Mouse (Mus musculus) embryonic facial prominence, embryonic 12.5 days (tissue): ENCODE measurements at regions not wholly inside any gene's neighbourhood (a gene's known extent, or its start where the extent isn't known, plus 50 kb on each side); places are given as distances from the start of the nearest gene placed in this dataset.

Experiments used
- ATAC-seq: fragments of 200-750 bp; cut with Nextera tagmentation; 2 replicates; pipeline ENCODE4 v1.8.0; 2017; ENCODE audit not compliant: insufficient number of reproducible peaks, insufficient read depth, low FRiP score, low TSS enrichment
- H3K27ac ChIP-seq: fragments of 300-500 bp; sonication (generic); 2 replicates; pipeline ENCODE4 v1.5.1; 2016; ENCODE audit warnings: mild to moderate bottlenecking
- H3K27me3 ChIP-seq: fragments of 300-500 bp; sonication (generic); 2 replicates; pipeline ENCODE4 v1.6.1; 2016; ENCODE audit warnings: mild to moderate bottlenecking, moderate library complexity
- H3K36me3 ChIP-seq: fragments of 300-500 bp; sonication (generic); 2 replicates; pipeline ENCODE4 v1.6.1; 2016; ENCODE audit warnings: mild to moderate bottlenecking
- H3K4me1 ChIP-seq: fragments of 300-500 bp; sonication (generic); 2 replicates; pipeline ENCODE4 v1.6.1; 2016
- H3K4me2 ChIP-seq: fragments of 300-500 bp; sonication (generic); replicated peaks from 2 replicates; pipeline ENCODE4 v1.6.1; 2016; ENCODE audit warnings: mild to moderate bottlenecking, moderate library complexity
- H3K4me3 ChIP-seq: fragments of 300-500 bp; sonication (generic); 2 replicates; pipeline ENCODE4 v1.5.1; 2016; ENCODE audit warnings: mild to moderate bottlenecking
- H3K9ac ChIP-seq: fragments of 300-500 bp; sonication (generic); 2 replicates; pipeline ENCODE4 v1.6.1; 2016; ENCODE audit warnings: mild to moderate bottlenecking, moderate library complexity
- H3K9me3 ChIP-seq: fragments of 300-500 bp; sonication (generic); 2 replicates; pipeline ENCODE4 v1.6.1; 2016; ENCODE audit warnings: mild to moderate bottlenecking, moderate library complexity
- WGBS: fragments of 180-500 bp; shearing (Covaris S2); methylation state at CpG from one replicate; pipeline ENCODE4 v1.1.7; 2016; 5-methylcytosine and 5-hydroxymethylcytosine counted together

DNA sequence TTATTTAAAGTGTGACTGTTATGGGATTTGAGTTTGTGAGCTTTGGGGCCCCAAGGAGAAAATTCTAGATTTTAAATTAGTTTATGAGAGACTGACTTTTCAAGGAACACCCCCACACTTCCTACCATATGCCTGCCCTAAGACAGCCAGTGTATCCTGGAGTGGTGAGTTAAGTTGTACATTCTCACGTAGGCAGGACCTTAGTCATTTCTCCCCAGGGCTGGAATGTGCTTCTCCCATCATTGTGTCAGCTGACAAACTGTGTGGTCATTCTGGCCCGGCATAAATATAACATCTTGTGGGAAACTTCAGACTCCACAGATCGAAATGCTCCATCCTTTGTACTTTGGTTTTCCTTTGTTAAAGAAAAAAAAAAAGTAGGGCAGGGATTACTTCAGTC lies 73.1 kb upstream of the Tfpi start:
- no peak for ATAC-seq
- Histone ChIP-seq H3K4me2 (no peak overlapping the region), H3K27ac (no peak overlapping the region), H3K27me3 (no peaks in the 10 kb centered on the region), H3K36me3 (no peaks in the 10 kb centered on the region), H3K4me3 (no peak overlapping the region), H3K4me1 (no peaks in the 10 kb centered on the region), H3K9ac (no peak overlapping the region), H3K9me3 (no peaks in the 10 kb centered on the region)
- WGBS = 79% methylated on average over 3 of the region's 3 CpGs

DNA sequence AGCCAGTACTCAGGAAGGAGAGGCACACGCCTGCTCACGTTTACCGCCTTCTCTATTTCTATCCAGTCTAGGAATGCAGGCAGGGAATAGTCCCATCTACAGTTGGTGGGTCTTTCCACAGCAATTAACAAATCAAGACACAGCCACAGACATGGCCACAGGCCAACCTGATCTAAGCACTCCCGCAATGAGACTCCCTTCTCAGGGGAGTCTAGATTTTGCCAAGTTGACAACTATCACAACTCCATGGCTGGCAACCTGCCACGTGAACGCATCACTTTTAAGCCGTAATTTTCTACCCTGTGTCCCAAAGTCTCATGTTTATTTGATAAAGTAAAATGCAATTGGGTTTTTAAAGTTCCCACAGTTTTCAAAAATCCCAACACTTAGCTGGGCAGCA lies 72.0 kb upstream of the Tfpi start:
- no peak overlapping the region for H3K4me2 ChIP-seq
- H3K36me3 ChIP-seq = no peaks in the 10 kb centered on the region
- H3K4me3 ChIP-seq = no peak overlapping the region
- H3K4me1 ChIP-seq = no peaks in the 10 kb centered on the region
- H3K27ac ChIP-seq = no peak overlapping the region
- ATAC-seq = no peak
- 88% methylated on average over 7 of the region's 7 CpGs for WGBS
- no peaks in the 10 kb centered on the region for H3K9me3 ChIP-seq
- H3K9ac ChIP-seq = no peak overlapping the region
- no peaks in the 10 kb centered on the region for H3K27me3 ChIP-seq

DNA sequence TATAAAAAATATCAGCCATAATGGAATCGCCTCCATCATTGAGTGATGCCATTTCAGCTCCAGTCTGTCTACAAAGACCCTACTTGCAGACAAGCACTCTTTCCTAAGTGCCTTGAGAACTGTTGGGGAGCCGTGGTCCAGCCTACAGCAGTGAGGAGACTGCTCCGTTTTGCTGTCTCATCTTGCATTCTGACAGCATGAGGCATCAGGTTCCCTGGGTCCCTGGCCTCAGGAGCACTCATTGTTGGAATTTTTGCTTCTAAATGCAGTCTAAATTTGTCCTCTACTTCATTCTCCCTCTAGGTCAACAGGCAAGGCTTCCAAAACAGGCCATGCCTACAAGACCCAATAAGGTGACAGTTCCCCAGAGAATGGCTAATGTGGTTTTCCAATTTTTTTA lies 69.1 kb upstream of the Tfpi start:
- no peak overlapping the region for H3K4me2 ChIP-seq
- H3K4me3 ChIP-seq = no peak overlapping the region
- H3K9me3 ChIP-seq = no peaks in the 10 kb centered on the region
- 61% methylated on average over 3 of the region's 3 CpGs for WGBS
- H3K27ac ChIP-seq = no peak overlapping the region
- no peaks in the 10 kb centered on the region for H3K36me3 ChIP-seq
- no peak for ATAC-seq
- no peak overlapping the region for H3K9ac ChIP-seq
- no peaks in the 10 kb centered on the region for H3K4me1 ChIP-seq
- no peaks in the 10 kb centered on the region for H3K27me3 ChIP-seq

DNA sequence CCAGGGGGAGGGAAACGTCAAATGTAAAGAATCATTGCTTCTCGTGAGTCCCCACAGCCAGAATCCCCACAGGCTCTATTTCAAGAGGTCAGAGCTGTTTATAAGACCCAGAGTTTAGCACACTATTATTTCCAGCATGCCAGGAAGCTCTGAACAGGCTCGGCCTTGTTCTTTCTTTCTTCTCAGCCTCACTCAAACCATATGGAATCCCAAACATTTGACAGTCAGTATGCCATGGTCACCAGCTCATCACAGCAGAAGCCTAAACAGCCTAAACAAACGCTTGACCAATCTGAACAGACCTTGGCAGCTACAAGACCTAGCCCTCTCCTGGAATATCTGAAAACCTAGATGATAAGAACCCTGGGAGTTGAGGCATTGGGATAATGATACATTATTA lies 68.2 kb upstream of the Tfpi start:
- no peaks in the 10 kb centered on the region for H3K27me3 ChIP-seq
- no peaks in the 10 kb centered on the region for H3K36me3 ChIP-seq
- no peaks in the 10 kb centered on the region for H3K4me1 ChIP-seq
- H3K4me3 ChIP-seq = no peak overlapping the region
- H3K4me2 ChIP-seq = no peak overlapping the region
- H3K9me3 ChIP-seq = no peaks in the 10 kb centered on the region
- no peak overlapping the region for H3K9ac ChIP-seq
- WGBS = 14% methylated on average over 4 of the region's 4 CpGs
- ATAC-seq = no peak
- 0 out of 2 replicates have a peak overlapping the region, but pooled peaks have one; percentile 5 for H3K27ac ChIP-seq

DNA sequence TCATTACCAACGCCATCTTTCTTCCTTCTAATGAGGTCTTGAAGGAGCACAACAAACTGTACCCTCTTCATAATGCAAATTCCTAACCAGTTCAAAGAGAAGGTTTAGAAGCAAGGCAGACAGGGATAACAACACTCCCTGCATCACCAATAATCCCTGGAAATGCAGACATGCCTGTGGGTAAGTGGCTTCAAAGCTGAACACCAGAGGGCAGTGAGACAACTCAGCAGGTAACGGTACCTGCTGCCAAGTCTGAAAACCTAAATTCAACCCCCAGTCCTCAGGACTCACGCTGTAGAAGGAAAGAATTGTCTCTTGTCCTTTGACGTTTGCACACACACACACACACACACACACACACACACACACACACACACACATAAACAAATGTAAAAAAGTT lies 67.6 kb upstream of the Tfpi start:
- no peaks in the 10 kb centered on the region for H3K4me1 ChIP-seq
- H3K27me3 ChIP-seq = no peaks in the 10 kb centered on the region
- H3K36me3 ChIP-seq = no peaks in the 10 kb centered on the region
- no peak overlapping the region for H3K4me2 ChIP-seq
- H3K27ac ChIP-seq = peak overlapping the region; percentile 5; the same call in 1 of the 2 replicates
- no peak overlapping the region for H3K9ac ChIP-seq
- WGBS = 57% methylated on average over 4 of the region's 4 CpGs
- no peaks in the 10 kb centered on the region for H3K9me3 ChIP-seq
- ATAC-seq = no peak
- no peak overlapping the region for H3K4me3 ChIP-seq

DNA sequence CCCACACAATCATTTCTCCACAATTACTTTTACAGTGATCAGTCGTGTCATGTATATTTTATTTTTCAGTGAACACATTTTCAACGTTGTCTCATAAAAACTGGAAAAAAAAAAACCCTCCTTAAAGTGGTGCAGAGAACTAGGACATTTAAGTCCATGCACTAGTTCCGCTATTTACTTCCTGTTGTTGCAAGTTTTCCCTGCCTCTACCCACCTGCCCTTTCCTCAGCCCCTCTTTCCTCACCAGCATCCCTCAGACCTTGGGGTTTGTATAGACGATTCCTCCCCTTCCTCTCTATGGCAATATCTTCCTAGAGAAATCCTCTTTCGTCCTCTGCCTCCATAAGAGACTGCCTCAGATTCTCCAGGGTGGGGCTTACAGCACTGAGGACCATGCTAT lies 64.9 kb upstream of the Tfpi start:
- Histone ChIP-seq H3K4me3 (no peak overlapping the region), H3K36me3 (no peaks in the 10 kb centered on the region), H3K4me2 (no peak overlapping the region), H3K27me3 (no peaks in the 10 kb centered on the region), H3K27ac (no peak overlapping the region), H3K9ac (no peak overlapping the region), H3K4me1 (no peaks in the 10 kb centered on the region), H3K9me3 (no peaks in the 10 kb centered on the region)
- WGBS = 80% methylated on average over 5 of the region's 5 CpGs
- no peak for ATAC-seq

DNA sequence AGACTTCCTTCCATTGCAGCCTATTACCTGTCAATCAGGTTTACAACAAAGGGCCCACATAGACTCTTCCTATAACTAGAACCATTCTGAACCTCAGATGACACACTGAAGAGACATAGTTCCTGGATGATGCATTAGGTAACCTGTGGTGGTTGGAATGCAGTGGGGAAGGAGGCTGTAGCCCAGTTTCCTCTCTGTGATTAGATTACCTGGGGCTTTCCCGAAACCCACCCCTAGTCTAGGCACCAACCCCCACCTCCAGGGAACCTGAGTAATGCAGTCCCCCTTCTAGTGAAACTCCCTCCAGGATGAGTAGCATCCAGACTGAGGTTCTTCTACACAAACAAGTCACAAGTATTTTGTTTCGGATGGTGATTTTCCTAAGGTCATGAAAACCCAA lies 62.5 kb upstream of the Tfpi start:
- no peak overlapping the region for H3K9ac ChIP-seq
- ATAC-seq = no peak
- WGBS = 54% methylated on average over 2 of the region's 2 CpGs
- no peaks in the 10 kb centered on the region for H3K9me3 ChIP-seq
- H3K4me3 ChIP-seq = no peak overlapping the region
- H3K4me1 ChIP-seq = no peaks in the 10 kb centered on the region
- H3K36me3 ChIP-seq = no peaks in the 10 kb centered on the region
- no peak overlapping the region for H3K27ac ChIP-seq
- H3K27me3 ChIP-seq = no peaks in the 10 kb centered on the region
- no peak overlapping the region for H3K4me2 ChIP-seq

- Histone ChIP-seq H3K27ac (no peak overlapping the region), H3K36me3 (no peaks in the 10 kb centered on the region), H3K9me3 (no peaks in the 10 kb centered on the region), H3K9ac (no peak overlapping the region), H3K4me3 (no peak overlapping the region), H3K27me3 (no peaks in the 10 kb centered on the region), H3K4me2 (no peak overlapping the region), H3K4me1 (no peaks in the 10 kb centered on the region)
- 85% methylated on average over 4 of the region's 4 CpGs for WGBS
- ATAC-seq = no peak
These were observed 61.4 kb upstream of the Tfpi start for GRCm38 (mm10) chr2:84537957-84538356.

DNA sequence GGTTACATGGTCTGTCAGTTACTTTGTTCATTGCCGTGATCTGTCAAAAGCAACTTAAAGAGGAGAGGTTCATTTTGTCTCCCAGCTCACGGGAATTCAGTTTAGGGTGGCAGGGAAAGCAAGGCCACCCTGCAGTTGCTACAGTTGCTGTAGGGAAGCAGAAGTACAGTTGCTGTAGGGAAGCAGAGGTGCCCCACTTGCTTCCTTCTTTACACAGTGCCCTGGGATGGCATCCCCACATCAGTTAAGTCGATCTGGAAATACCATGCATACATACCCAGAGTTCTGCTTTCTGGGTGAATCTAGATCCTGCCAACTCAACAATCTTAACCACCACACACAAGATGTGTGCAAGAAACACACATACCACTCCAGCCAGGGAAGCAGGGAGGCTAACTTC lies 54.6 kb upstream of the Tfpi start:
- WGBS = 79% methylated on average over 3 of the region's 3 CpGs
- Histone ChIP-seq H3K4me1 (0 out of 2 replicates have a peak, but pooled peaks cover 3% of the 10 kb centered on the region), H3K9me3 (no peaks in the 10 kb centered on the region), H3K27me3 (no peaks in the 10 kb centered on the region), H3K36me3 (no peaks in the 10 kb centered on the region), H3K9ac (no peak overlapping the region), H3K4me3 (no peak overlapping the region), H3K4me2 (no peak overlapping the region), H3K27ac (no peak overlapping the region)
- no peak for ATAC-seq

DNA sequence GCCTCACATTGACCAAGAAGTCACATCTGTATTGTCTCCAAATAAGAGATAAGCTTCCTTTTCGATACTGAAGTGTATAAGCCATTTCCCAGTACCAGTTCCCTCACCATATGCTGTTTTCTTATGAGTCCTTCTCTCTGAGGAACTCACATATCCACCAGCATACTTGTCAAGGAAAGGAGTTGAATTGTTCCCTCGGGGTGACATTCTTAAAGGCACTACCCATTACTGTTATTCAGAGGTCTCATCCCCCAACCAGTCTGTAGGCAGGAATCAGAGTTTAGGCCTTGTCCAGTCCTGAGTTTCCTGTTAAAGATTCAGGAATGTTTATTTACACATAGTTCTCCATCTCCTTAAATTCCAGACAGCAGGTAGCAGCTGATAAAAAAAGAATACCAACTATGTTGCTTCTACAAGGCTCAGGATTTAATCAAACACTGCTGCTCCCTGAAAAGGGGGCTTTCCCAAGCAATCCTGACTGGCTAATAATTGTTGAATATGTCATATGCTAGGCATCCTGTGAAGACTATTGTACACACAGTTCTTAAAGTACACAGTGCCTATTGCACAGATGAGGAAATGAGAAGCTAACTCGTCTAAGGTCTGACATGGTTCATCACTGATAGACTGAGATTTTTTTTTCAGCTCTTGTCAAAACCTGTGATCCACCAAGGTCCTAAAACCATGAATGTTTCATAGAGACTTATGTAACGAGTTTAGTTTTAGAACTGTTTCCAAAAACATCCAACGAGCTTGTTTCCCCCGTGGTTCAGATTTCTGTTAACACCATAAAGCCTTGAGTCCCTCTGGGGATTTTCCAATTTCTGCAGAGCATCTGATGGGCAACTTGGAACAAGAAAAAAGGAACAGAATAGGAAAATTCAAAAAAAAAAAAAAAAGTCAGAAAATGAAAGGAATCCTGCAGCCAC lies 52.5 kb upstream of the Tfpi start:
- Histone ChIP-seq H3K4me2 (no peak overlapping the region), H3K27me3 (no peaks in the 10 kb centered on the region), H3K4me1 (0 out of 2 replicates have a peak, but pooled peaks cover 3% of the 10 kb centered on the region), H3K4me3 (no peak overlapping the region), H3K9me3 (no peaks in the 10 kb centered on the region), H3K27ac (no peak overlapping the region), H3K36me3 (no peaks in the 10 kb centered on the region), H3K9ac (no peak overlapping the region)
- WGBS = 61% methylated on average over 6 of the region's 6 CpGs
- ATAC-seq = no peak
